Mouse (Mus musculus) heart, adult 11 months (tissue): Measurements from ENCODE around the gene Mctp1.

ENCODE experiments used
- DNase-seq: peaks from one replicate; pipeline ENCODE4 v3.0.0; 2022

Mctp1 gene

DNA sequence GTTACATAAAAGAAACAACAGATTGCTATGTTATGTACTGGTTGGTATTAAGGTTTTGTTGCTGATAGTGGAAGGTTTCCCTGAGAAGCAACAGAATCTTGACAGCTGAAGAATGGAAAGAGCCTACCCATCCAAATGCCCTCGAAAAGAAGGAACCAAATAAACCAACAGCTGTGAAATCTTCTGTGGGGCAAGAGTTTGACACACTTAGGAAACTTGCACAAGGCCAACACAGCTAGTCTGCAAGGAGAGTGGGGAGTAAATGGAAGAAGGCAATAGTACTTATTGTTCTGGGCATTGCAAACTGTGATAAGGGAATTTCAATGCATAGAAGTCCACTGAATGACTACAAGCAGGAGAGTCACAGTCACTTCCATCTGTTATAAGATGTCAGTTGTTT is 236.2 kb downstream of the Mctp1 start:
- DNase-seq: no peak

DNA sequence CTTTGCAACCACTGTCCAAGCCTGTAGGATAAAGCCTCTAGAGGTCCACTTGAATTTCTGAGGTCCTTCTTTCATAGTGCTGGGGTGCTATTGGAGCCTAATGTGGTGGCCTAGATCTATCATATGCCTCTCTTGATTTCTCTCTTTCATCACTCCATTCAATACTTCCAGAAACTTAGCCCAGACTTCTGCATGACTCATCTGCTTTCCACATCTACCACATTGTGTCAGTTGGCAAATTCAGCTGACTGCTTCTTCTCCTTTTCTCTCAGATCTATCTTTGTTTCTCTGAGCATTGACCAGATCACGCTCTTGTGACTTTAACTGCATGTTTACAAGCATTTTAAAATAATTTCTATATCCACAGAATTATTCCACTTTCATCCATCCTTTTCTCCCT is 249.4 kb downstream of the Mctp1 start:
- peak; percentile 75 for DNase-seq

DNA sequence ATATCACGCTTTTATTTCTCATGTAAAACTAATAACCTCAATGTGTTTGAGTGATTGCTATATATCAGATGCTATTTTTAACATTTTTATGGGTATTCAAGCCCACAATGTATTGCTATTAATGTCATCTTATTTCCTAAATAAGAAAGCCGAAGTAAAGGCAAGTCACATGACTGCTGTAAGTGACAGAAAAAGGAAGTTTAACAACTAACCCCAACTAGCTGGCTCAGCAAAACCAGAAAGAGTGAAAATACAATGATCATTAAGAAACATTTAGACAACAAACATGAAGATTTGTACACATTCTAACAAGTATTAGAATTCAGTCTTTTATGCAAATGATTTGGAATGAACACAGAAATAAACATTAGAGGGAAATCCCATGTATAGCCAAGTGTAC is 253.9 kb downstream of the Mctp1 start:
- no peak for DNase-seq

- DNase-seq: no peak
Measured at GRCm38 (mm10) chr13:76659523-76659922, 275.2 kb downstream of the Mctp1 start.

DNA sequence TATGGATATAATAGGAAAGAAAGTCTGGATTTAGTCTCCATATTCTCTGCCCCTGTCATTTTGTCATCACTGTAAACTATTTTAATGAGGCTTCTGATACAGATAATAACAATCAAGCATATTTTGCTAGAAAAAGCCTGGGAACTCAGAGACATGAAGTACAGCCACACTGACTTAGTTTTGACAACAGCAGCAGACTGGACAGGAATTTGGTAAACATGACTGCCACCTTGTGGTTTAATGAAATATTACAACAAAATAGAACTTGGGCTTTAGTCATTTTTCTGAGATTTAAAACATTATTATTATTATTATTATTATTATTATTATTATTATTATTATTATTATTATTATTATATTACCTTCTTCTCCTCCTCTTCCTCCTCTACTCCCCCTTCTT is 297.0 kb downstream of the Mctp1 start:
- no peak for DNase-seq

DNA sequence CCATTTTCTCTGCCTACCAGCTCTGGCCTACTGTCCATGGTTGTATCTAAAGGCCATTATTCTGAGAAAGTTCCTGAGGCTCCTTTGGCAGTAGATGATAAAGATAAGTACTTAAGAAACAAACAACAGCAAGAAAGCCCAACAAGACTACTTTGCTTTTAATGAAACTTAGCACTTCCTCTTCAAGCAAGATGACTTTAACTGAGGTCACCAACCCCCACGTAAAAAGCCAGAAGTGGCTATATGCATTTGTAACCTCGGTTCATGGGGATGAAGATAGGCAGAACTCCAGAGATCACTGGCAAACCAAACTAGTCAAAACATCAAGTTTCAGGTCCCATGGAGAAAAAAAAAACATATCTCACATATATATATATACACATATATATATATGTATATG is 305.0 kb downstream of the Mctp1 start:
- no peak for DNase-seq

DNA sequence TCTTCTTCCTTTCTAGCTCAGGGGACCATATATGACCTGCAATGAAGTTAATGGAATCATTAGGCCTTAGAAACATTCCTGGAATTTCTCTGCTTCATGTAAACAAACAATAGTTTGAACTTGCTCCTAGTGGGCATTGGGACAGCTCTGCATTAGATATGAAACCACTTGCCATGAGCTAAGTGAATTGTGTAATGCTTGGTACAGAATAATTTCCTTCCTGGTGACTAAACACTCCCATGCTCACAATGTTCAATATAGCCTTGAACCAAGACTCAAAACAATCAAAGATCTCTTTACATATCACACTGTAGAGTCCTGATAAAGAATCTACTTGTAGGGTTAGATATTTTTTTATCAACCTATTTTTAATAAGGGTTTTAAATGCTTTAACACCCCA is 305.8 kb downstream of the Mctp1 start:
- no peak for DNase-seq

DNA sequence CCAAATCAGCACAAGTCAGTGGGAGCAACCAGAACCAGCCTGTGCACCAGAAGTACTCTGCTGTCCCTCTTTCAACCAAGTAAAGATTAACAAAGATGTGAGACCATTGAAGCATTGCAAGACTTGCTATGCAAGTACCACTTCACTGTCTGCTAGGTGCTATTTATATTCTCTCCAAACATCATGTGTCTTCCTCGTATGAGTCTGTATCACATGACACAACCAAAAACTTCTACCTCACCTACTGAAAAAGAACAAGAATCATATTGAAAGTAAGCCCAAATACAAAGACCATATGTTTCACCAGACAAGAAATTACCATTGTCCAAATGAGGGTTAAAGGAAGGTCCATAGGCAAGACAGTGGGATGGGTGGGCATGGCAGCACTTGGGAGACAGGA is 306.4 kb downstream of the Mctp1 start:
- no peak for DNase-seq

GRCm38 (mm10) chr13:76734013-76734412 is 349.7 kb downstream of the Mctp1 start:
- no peak for DNase-seq

GRCm38 (mm10) chr13:76750663-76751429 is 366.5 kb downstream of the Mctp1 start:
- DNase-seq: no peak

DNA sequence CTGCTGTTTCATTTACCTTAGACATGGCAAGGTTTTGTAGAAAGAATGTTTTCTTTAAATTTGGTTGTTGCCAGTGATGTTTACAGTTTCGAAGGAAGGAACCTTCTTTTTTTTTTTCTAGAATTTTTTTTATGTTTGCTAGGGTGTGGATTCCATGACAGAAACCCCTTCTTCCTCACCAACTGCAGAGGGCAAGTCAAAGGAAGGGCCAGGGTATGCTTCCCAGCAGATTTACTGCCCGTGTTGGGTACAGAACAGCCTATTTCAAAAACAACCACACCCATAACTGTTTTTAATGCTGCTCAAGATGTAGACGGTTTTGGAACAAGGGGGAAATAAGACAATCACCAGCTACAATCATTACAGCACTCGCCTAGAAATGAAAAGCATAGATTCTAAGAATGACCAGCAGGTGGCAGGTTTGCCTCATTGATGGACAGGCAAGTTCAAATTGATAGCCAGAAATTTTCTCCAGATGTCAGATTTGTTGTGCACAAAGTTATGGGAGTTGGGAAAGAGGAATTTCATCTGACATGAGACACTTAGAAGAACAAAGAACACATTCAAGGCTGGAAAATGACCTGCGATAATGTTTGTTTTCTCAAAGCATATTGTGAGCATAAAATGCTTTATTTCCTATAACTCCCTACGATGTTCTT is 375.6 kb downstream of the Mctp1 start:
- no peak for DNase-seq

DNA sequence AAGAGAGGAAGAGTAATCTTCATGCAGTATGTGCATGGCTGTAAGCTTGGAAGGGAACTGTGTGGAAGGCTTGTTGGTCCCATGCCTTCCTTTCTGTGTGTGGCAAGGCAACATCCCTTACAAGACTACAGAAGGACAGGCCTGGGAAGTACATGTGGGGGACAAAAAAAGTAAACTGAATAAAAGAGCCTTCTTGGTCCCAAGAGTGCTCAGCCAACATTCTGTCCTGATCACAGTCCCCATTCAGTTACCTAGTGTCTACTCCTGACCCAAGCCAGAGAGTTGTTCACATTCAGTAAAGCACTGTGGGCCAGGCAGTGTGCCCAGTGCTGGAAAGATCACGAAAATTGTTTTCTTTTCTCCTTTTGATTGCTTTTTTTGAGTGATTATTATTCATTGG is 415.3 kb downstream of the Mctp1 start:
- DNase-seq: peak; percentile 70

GRCm38 (mm10) chr13:76801126-76801632 is 416.8 kb downstream of the Mctp1 start:
- DNase-seq: no peak

- no peak for DNase-seq
Measured at GRCm38 (mm10) chr13:76802051-76802728, 417.9 kb downstream of the Mctp1 start.

GRCm38 (mm10) chr13:76802926-76803325 is 418.6 kb downstream of the Mctp1 start:
- no peak for DNase-seq

DNA sequence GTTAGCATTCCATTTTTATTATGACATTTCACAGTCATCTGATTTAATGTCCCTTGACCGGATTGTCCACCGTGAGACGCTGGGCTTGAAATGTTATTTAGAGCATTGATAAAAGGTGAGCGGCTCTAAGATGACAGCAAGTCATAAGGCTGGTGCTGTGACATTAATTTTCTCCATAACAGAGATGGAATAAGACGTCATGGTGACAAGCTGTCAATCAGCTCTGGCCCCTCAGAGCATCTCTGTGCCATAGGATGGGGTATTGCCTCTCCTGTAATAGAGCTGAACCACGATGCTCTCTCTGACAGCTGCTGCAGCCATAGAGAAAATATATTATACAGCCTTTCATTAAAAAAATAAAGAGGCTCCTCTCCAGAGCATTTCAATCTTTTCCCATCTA is 419.5 kb downstream of the Mctp1 start:
- DNase-seq: no peak

DNA sequence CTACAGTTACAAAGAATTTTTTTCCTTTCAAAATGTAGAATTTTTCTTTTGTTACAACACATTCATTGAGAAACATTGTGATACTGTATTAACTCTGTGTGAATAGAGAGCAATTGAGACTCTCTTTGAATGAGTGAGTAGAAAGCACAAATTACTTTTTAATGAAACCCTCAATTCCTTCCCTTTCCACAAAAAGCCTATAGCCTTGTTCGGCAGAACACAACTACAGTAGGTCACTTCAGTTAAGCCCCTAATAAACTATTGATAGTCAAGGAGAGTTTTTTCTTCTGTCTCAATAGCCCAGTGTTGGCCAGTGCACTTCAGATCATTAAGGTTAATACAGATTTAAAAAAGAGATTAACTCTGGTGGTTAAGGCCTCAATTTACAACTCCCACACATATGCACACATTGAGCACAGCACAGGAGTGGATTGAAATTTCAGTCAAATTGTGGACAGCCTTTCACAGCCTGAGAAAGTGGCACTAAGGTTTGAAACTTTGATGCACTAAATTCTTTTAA is 424.6 kb downstream of the Mctp1 start:
- no peak for DNase-seq

GRCm38 (mm10) chr13:76809802-76810201 is 425.5 kb downstream of the Mctp1 start:
- DNase-seq: no peak

GRCm38 (mm10) chr13:76810496-76810939 is 426.2 kb downstream of the Mctp1 start:
- no peak for DNase-seq

- DNase-seq: no peak
Measured at GRCm38 (mm10) chr13:76823083-76823482, 438.7 kb downstream of the Mctp1 start.

DNA sequence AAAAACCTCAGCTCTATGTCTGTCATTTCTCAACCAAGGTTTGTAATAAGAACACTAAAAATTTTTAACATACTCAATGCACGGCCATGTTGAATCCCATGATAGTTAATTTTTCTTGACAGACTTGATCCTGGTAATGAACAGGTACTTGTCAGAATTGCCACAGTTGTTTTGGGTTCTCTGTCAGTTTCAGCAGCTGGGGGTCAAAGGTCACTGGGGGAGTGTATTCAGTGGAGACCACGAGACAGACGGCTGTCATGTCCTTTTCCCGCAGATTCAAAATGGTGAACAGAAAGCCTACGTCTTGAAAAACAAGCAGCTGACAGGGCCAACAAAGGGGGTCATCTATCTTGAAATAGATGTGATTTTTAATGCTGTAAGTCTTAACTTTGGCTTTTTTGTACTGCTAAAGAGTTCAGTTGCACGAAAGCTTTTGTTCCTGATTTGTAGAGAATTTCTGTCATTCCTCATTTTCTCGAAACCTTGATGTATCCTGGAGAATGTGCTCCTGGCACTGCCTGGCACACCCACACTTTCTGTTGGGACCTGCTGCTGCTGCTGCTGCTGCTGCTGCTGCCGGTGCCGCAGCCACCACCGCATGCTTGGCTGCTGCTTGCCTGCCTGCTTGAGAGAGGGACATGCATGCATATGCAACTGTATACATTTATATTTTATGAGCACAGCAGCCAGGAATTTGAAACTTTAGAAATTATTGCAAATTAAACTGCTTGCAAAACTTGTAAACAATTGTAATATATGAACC is 440.8 kb downstream of the Mctp1 start:
- DNase-seq: no peak

DNA sequence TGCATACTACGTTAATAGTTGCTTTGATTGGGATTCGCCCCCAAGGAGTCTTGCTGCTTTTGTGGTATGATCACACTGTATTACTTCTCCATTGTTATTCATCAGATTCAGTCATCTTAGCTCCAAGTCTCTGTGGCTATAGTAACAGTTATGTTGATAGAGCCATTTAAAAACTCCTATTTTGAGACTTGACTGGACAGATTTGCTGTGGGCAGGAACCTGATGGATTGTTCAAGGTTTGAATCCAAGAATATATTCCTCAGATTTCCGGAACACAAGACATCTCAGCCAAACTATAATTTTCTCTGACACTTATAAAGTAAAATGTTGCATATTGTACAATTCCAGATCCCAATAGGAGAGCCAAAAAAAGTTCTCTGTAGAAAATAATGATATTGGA is 443.4 kb downstream of the Mctp1 start:
- DNase-seq: no peak

GRCm38 (mm10) chr13:76838031-76838430 is 453.7 kb downstream of the Mctp1 start:
- DNase-seq: no peak
